Comparison of ENCODE assay signal across 17 mouse cellular contexts in the genomic region with DNA sequence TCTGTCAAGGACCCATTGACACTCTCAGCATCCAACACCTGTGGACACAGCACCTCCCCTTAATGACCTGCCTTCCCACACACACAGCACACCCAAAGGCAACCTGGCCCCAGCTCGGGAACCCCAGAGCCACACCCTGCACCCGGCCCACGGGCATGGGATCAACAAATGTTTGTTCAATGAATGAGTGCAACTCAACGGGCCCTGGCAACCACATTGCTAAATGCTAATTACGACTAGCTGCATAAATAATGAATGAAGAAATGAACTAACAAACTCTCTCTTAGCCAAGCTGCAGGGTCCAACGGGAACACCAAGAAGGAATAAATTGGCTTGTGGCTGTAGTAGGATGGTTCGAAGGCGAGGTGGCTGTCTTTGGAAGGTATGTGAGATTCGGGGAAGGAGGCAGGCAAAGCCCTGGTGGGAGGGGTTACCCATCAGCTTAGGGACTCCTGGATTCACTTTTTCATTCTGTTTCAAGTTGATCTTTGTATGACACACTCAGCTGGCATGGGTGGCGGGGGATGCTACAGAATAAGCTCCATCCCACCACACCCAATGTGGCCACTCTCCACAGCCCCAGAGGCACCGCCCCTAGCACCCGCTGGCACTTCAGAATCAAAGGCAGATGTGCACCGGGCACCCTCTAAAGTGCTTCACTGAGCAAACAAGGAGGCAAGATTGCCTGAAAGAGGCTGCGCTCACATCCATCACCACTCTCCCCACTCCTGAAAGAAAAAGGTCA. TPM values are rescaled to one million over a fixed set of nuclear protein-coding genes. Genes with fewer than 3 reads are reported as not detected.
DNase-seq lines count a peak whose midpoint lies in the region; ATAC-seq lines count a peak whose summit lies in the region.
"Had no signal": no experiment of that assay in that cellular context is flagged by ENCODE, and none has a peak within 500 bp of the region (broad histone marks: within the 10 kb centered on the region; RNA-seq: fewer than 3 reads in every experiment).

No protein-coding gene starts in this region.

- no peak overlapping the region for H3K9ac ChIP-seq in forebrain, embryonic 13.5 days
- no peak overlapping the region for H3K9ac ChIP-seq in hindbrain, embryonic 14.5 days
- no peak overlapping the region for H3K9ac ChIP-seq in midbrain, embryonic 16.5 days (ENCODE audit: low read depth, low read length)
- H3K9ac ChIP-seq: embryonic facial prominence, embryonic 13.5 days; limb, embryonic 12.5 days; liver, postnatal 0 days had no signal

- H3K4me2 ChIP-seq in forebrain, embryonic 13.5 days: no peak overlapping the region
- H3K4me2 ChIP-seq in hindbrain, embryonic 14.5 days (replicated peaks): no peak overlapping the region
- no peak overlapping the region for H3K4me2 ChIP-seq in midbrain, embryonic 16.5 days (ENCODE audit: low read length)
- H3K4me2 ChIP-seq: embryonic facial prominence, embryonic 13.5 days; limb, embryonic 12.5 days had no signal

- peaks cover 83% of the 10 kb centered on the region for H3K4me1 ChIP-seq in forebrain, embryonic 13.5 days
- peaks cover 44% of the 10 kb centered on the region for H3K4me1 ChIP-seq in hindbrain, embryonic 14.5 days (replicated peaks; ENCODE audit: control insufficient read depth, insufficient read depth, low read length)
- H3K4me1 ChIP-seq in midbrain, embryonic 16.5 days (ENCODE audit: control insufficient read depth, insufficient read depth, low read length): peaks cover 27% of the 10 kb centered on the region

- H3K36me3 ChIP-seq in forebrain, embryonic 13.5 days (ENCODE audit: poor library complexity, severe bottlenecking): peaks cover 55% of the 10 kb centered on the region
- peaks cover 27% of the 10 kb centered on the region for H3K36me3 ChIP-seq in hindbrain, embryonic 14.5 days (replicated peaks; ENCODE audit: control insufficient read depth, insufficient read depth)
- H3K36me3 ChIP-seq in midbrain, embryonic 16.5 days (ENCODE audit: control insufficient read depth, insufficient read depth, low read length): no peaks in the 10 kb centered on the region

- no peak overlapping the region for H3K4me3 ChIP-seq in forebrain, embryonic 13.5 days
- no peak overlapping the region for H3K4me3 ChIP-seq in hindbrain, embryonic 14.5 days (replicated peaks; ENCODE audit: low read length)
- H3K4me3 ChIP-seq in midbrain, embryonic 16.5 days (ENCODE audit: low read depth, low read length): no peak overlapping the region
- H3K4me3 ChIP-seq: embryonic facial prominence, embryonic 13.5 days; limb, embryonic 12.5 days had no signal

- peak; percentile 66 for ATAC-seq in forebrain, embryonic 13.5 days
- ATAC-seq in hindbrain, embryonic 14.5 days (ENCODE audit: low FRiP score): 0 out of 2 replicates have a peak, but pooled peaks have one; percentile 37
- peak; percentile 61; the same call in 1 of the 2 replicates for ATAC-seq in midbrain, embryonic 16.5 days
- ATAC-seq: liver, postnatal 0 days; Patski had no signal

- peak overlapping the region; percentile 75 for H3K27ac ChIP-seq in forebrain, embryonic 13.5 days
- H3K27ac ChIP-seq in hindbrain, embryonic 14.5 days: peak overlapping the region; percentile 48
- peak overlapping the region; percentile 45; the same call in 1 of the 2 replicates for H3K27ac ChIP-seq in midbrain, embryonic 16.5 days (ENCODE audit: low read length)
- H3K27ac ChIP-seq: limb, embryonic 12.5 days had no signal

- DNase-seq in lung, adult 18-20 months: peak; percentile 66 to 81
- no peak for DNase-seq in lung, postnatal 10 days
- no peak for DNase-seq in hindbrain, embryonic 14.5 days (ENCODE audit: low spot score)
- no peak for DNase-seq in gastrocnemius, postnatal 14 days
- DNase-seq in left cerebral cortex, adult 18-20 months (ENCODE audit: low spot score in 2 of 2): no peak
- DNase-seq in gastrocnemius, postnatal 4 days (ENCODE audit: low spot score in 2 of 2): no peak
- DNase-seq: adrenal gland, postnatal 10 days; cerebellum, postnatal 14 days; kidney, adult 11 months; liver, postnatal 0 days; right cerebral cortex, postnatal 14 days had no signal

- H3K9me3 ChIP-seq in forebrain, embryonic 13.5 days (replicated peaks): no peaks in the 10 kb centered on the region
- H3K9me3 ChIP-seq in hindbrain, embryonic 14.5 days (ENCODE audit: control insufficient read depth, low read length): no peaks in the 10 kb centered on the region
- no peaks in the 10 kb centered on the region for H3K9me3 ChIP-seq in midbrain, embryonic 16.5 days (replicated peaks; ENCODE audit: control insufficient read depth, low read length, poor library complexity, severe bottlenecking)
- H3K9me3 ChIP-seq: embryonic facial prominence, embryonic 13.5 days; limb, embryonic 12.5 days had no signal

- intact Hi-C loops in gastrocnemius, postnatal 14 days (cut with DNase I; ENCODE audit: low total_unique reads): no loop called here

- H3K27me3 ChIP-seq in forebrain, embryonic 13.5 days: no peaks in the 10 kb centered on the region
- no peaks in the 10 kb centered on the region for H3K27me3 ChIP-seq in hindbrain, embryonic 14.5 days (ENCODE audit: control insufficient read depth, insufficient read depth, low read length)
- no peaks in the 10 kb centered on the region for H3K27me3 ChIP-seq in midbrain, embryonic 16.5 days (ENCODE audit: control insufficient read depth, insufficient read depth, low read depth, low read length)
- H3K27me3 ChIP-seq: CH12.LX; embryonic facial prominence, embryonic 13.5 days; limb, embryonic 12.5 days; Patski had no signal

- 35% methylated on average over 14 of the region's 14 CpGs for WGBS in forebrain, embryonic 13.5 days
- 59% methylated on average over 14 of the region's 14 CpGs for WGBS in hindbrain, embryonic 14.5 days
- WGBS in midbrain, embryonic 16.5 days: 49% methylated on average over 14 of the region's 14 CpGs

RNA-seq across cellular contexts. Expression of a gene that starts 35.1 kb away (rescaled TPM):
- 31.5 and 36.5 TPM in 2 replicates for polyA plus RNA-seq in forebrain, embryonic 13.5 days (2015; fragmentation: Nextera tagmentation; extraction: Ambion mirVana)
- polyA plus RNA-seq in hindbrain, embryonic 14.5 days (2014; fragmentation: Nextera tagmentation; extraction: Ambion mirVana): 22.4 and 26.5 TPM in 2 replicates
- 29.4 and 32.8 TPM in 2 replicates for polyA plus RNA-seq in midbrain, embryonic 16.5 days (2015; fragmentation: Nextera tagmentation; extraction: Ambion mirVana)
- 100 to 1,000 TPM; 156 to 165 TPM for total RNA-seq in gastrocnemius, postnatal 14 days (2021)
- total RNA-seq in left cerebral cortex, adult 18-20 months (2021): 100 to 1,000 TPM; 119 to 127 TPM
- total RNA-seq in gastrocnemius, postnatal 4 days (2021): 100 to 1,000 TPM; 225 to 240 TPM

Comparison
In these comparisons a context has a peak if more than half of its experiments do, and no peak if none do; other contexts are left out.
1. DNase-seq: peak in lung, adult 18-20 months (2 of 2); none in lung, postnatal 10 days (single experiment), hindbrain, embryonic 14.5 days (single experiment), gastrocnemius, postnatal 14 days (single experiment), left cerebral cortex, adult 18-20 months (0 of 2) and gastrocnemius, postnatal 4 days (0 of 2).
2. Peak in every context shown above with its lines, with median percentiles within 50 percentile points of each other: ATAC-seq and H3K27ac ChIP-seq.